Mouse (Mus musculus): ENCODE results near the gene Car10. TPM values are rescaled to one million over a fixed set of nuclear protein-coding genes. Genes with fewer than 3 reads are reported as not detected.

Gene Car10
- total and polyA plus RNA-seq, 3 experiments, result not detected

- Histone ChIP-seq H3K36me3 (ENCODE audit: control insufficient read depth in 1 of 2, insufficient read depth in 2 of 2, low read length in 2 of 2) (no peaks in the 10 kb centered on the region), H3K9me3 (replicated peaks; ENCODE audit: insufficient read depth, low read length) (no peaks in the 10 kb centered on the region), H3K79me2 (ENCODE audit: control insufficient read depth, insufficient read depth, low read length, poor library complexity) (no peaks in the 10 kb centered on the region), H3K27me3 (ENCODE audit: control insufficient read depth in 1 of 2, insufficient read depth in 2 of 2, low read length in 2 of 2) (no peaks in the 10 kb centered on the region), H3K27ac (ENCODE audit: control insufficient read depth, low read depth, low read length) (no peak overlapping the region), H3K9ac (ENCODE audit: control insufficient read depth, low read depth, low read length, poor library complexity, severe bottlenecking) (no peak overlapping the region), H3K4me1 (ENCODE audit: control insufficient read depth in 1 of 2, insufficient read depth in 2 of 2, low read length in 2 of 2) (no peaks in the 10 kb centered on the region), H3K4me3 (ENCODE audit: control insufficient read depth in 1 of 2, insufficient read depth in 1 of 2, low read depth in 2 of 2, low read length in 2 of 2) (no peak overlapping the region)
- TF ChIP-seq GATA1 (IDR thresholded peaks at IDR 0.05; ENCODE audit: low read depth, low read length), result no peak
- no peak for DNase-seq (ENCODE audit: low read depth, low spot score)
Observed at GRCm38 (mm10) chr11:93516946-93517345, 419.1 kb downstream of the Car10 start.

GRCm38 (mm10) chr11:93522501-93522900, 424.7 kb downstream of the Car10 start:
- TF ChIP-seq NELFE (IDR thresholded peaks at IDR 0.05; ENCODE audit: low read depth, low read length) (no peak), MAX (IDR thresholded peaks at IDR 0.05; ENCODE audit: low read length) (no peak), RAD21 (IDR thresholded peaks at IDR 0.05; ENCODE audit: low read depth, low read length) (no peak), GABPA (IDR thresholded peaks at IDR 0.05; ENCODE audit: low read depth, low read length) (no peak), POLR2AphosphoS2 (IDR thresholded peaks at IDR 0.05; ENCODE audit: low read length) (no peak), HCFC1 (IDR thresholded peaks at IDR 0.05; ENCODE audit: low read depth, low read length) (no peak), MAZ (IDR thresholded peaks at IDR 0.05; ENCODE audit: low read depth, low read length) (no peak), SMC3 (IDR thresholded peaks at IDR 0.05; ENCODE audit: low read depth, low read length) (no peak), ZC3H11A (IDR thresholded peaks at IDR 0.05; ENCODE audit: low read depth, low read length) (no peak), CHD1 (IDR thresholded peaks at IDR 0.05; ENCODE audit: low read depth, low read length) (no peak), MEF2A (IDR thresholded peaks at IDR 0.05; ENCODE audit: extremely low read depth, insufficient replicate concordance, low read depth, low read length, poor library complexity, severe bottlenecking) (no peak), POLR2AphosphoS5 (IDR thresholded peaks at IDR 0.05; ENCODE audit: borderline replicate concordance, low read depth, low read length) (no peak), USF1 (IDR thresholded peaks at IDR 0.05; ENCODE audit: low read depth, low read length) (no peak), TAL1 (IDR thresholded peaks at IDR 0.05; ENCODE audit: low read length) (no peak), MYC (IDR thresholded peaks at IDR 0.05; ENCODE audit: low read depth, low read length) (no peak), ZNF384 (IDR thresholded peaks at IDR 0.05; ENCODE audit: low read depth, low read length) (no peak), NRF1 (IDR thresholded peaks at IDR 0.05; ENCODE audit: insufficient read depth, low read depth, low read length, poor library complexity, severe bottlenecking) (no peak)
- no peak overlapping the region for H3K9ac ChIP-seq (ENCODE audit: control insufficient read depth, low read depth, low read length, poor library complexity, severe bottlenecking)
- H3K79me2 ChIP-seq (ENCODE audit: control insufficient read depth, insufficient read depth, low read length, poor library complexity), result no peaks in the 10 kb centered on the region
- H3K27ac ChIP-seq (ENCODE audit: control insufficient read depth, low read depth, low read length), result no peak overlapping the region
- no peak for DNase-seq (ENCODE audit: low read depth, low spot score)
- H3K4me1 ChIP-seq (ENCODE audit: control insufficient read depth in 1 of 2, insufficient read depth in 2 of 2, low read length in 2 of 2), result no peaks in the 10 kb centered on the region
- H3K27me3 ChIP-seq (ENCODE audit: control insufficient read depth in 1 of 2, insufficient read depth in 2 of 2, low read length in 2 of 2), result no peaks in the 10 kb centered on the region
- no peaks in the 10 kb centered on the region for H3K9me3 ChIP-seq (replicated peaks; ENCODE audit: insufficient read depth, low read length)
- H3K4me3 ChIP-seq (ENCODE audit: control insufficient read depth in 1 of 2, insufficient read depth in 1 of 2, low read depth in 2 of 2, low read length in 2 of 2), result no peak overlapping the region
- no peaks in the 10 kb centered on the region for H3K36me3 ChIP-seq (ENCODE audit: control insufficient read depth in 1 of 2, insufficient read depth in 2 of 2, low read length in 2 of 2)

Measured in MEL (cell line).